Mouse (Mus musculus) left cerebral cortex, postnatal 14 days (tissue): ENCODE results near the gene Vps52. TPM values are rescaled to one million over a fixed set of nuclear protein-coding genes. Genes with fewer than 3 reads are reported as not detected.
A peak's percentile ranks its signal among the peaks of the same experiment; 100 is the strongest.
"Not testable (repeated sequence)": the region's sequence is repeated elsewhere in the genome, so short reads cannot be mapped to it uniquely, and the experiment has no call there.

ENCODE experiments used
- DNase-seq, 2 experiments: peaks; one replicate each; pipeline ENCODE4 v3.0.0; 2021 to 2022; ENCODE audit warnings: low spot score in 2 of 2, mixed read lengths in 1 of 2
- intact Hi-C: fragments of 180-260 bp; cut with DNase I; formaldehyde crosslinking; loops from one replicate; pipeline ENCODE4 v1.15.1; 2025
- total RNA-seq, 2 experiments: library from RNA; stranded (reverse); gene quantifications; 2 replicates each; pipeline ENCODE4 v1.2.3; 2021

Vps52 gene
- total RNA-seq, 2 experiments from 2014 or later: 80.3 to 83.6 TPM

- peak; percentile 38 to 65 for DNase-seq
- intact Hi-C loops: no loop called here
These were observed 36.4 kb downstream of the Vps52 start for GRCm38 (mm10) chr17:33991788-33992664.

GRCm38 (mm10) chr17:33994959-33995358 lies 39.3 kb downstream of the Vps52 start:
- DNase-seq: no peak
- intact Hi-C loops: loop anchor here (5.0 kb wide), 1 partner anchor 1297 kb away; no protein-coding TSS in a partner anchor

- no peak for DNase-seq
- intact Hi-C loops: loop anchor here (5.0 kb wide), 1 partner anchor 1297 kb away; no protein-coding TSS in a partner anchor
These were observed 40.0 kb downstream of the Vps52 start for GRCm38 (mm10) chr17:33995651-33996050.

- intact Hi-C loops: loop anchor here (5.0 kb wide), 1 partner anchor 1295 kb away; no protein-coding TSS in a partner anchor
- DNase-seq: not testable (repeated sequence)
These were observed 41.4 kb downstream of the Vps52 start for GRCm38 (mm10) chr17:33997025-33997424.

GRCm38 (mm10) chr17:33998697-33999096 lies 43.1 kb downstream of the Vps52 start:
- not testable (repeated sequence) for DNase-seq
- intact Hi-C loops: loop anchor here (5.0 kb wide), 1 partner anchor 1294 kb away; no protein-coding TSS in a partner anchor

GRCm38 (mm10) chr17:33999341-34000149 lies 43.9 kb downstream of the Vps52 start:
- intact Hi-C loops: loop anchor here (5.0 kb wide), 2 partner anchors 1293 to 1378 kb away; partner anchors contain the start of gene H2-Q4
- DNase-seq: no peak

GRCm38 (mm10) chr17:34000150-34000537 lies 44.5 kb downstream of the Vps52 start, which contains the start of gene H2-K1:
Gene H2-K1 (minus strand): TSS chr17:34000347.
- intact Hi-C loops: loop anchor here (5.0 kb wide), 1 partner anchor 1377 kb away; the partner anchor contains the start of gene H2-Q4

GRCm38 (mm10) chr17:34000796-34001195 lies 45.2 kb downstream of the Vps52 start:
- intact Hi-C loops: loop anchor here (5.0 kb wide), 1 partner anchor 1377 kb away; the partner anchor contains the start of gene H2-Q4
- DNase-seq: not testable (repeated sequence)

More at GRCm38 (mm10) chr17:34000150-34000537, 44.5 kb downstream of the Vps52 start, which contains the start of gene H2-K1:
- peak; percentile 70 to 73 for DNase-seq

GRCm38 (mm10) chr17:34003426-34003825 lies 47.8 kb downstream of the Vps52 start:
- DNase-seq: peak in 1 of 2 experiments; percentile 28
- intact Hi-C loops: loop anchor here (5.0 kb wide), 1 partner anchor 1374 kb away; the partner anchor contains the start of gene H2-Q4

GRCm38 (mm10) chr17:34006570-34006969 lies 51.0 kb downstream of the Vps52 start:
- intact Hi-C loops: no loop called here
- no peak for DNase-seq

GRCm38 (mm10) chr17:34010156-34010555 lies 54.5 kb downstream of the Vps52 start:
- intact Hi-C loops: no loop called here
- DNase-seq: no peak

GRCm38 (mm10) chr17:34013436-34013835 lies 57.8 kb downstream of the Vps52 start:
- DNase-seq: no peak
- intact Hi-C loops: no loop called here

Other genes starting within 250 kb of the Vps52 start
- gene March2, start 237.1 kb upstream of the Vps52 start, total RNA-seq: 10 to 100 TPM; 83.5 to 84.8 TPM
- 100 to 1,000 TPM; 302 to 341 TPM for gene Rab11b, start 195.3 kb upstream of the Vps52 start, total RNA-seq
- 1 to 10 TPM; 5.5 to 6.6 TPM for gene Angptl4, start 174.0 kb upstream of the Vps52 start, total RNA-seq
- 10 to 100 TPM; 36.2 to 41.2 TPM for gene Kank3, start 145.3 kb upstream of the Vps52 start, total RNA-seq
- 100 to 1,000 TPM; 681 to 713 TPM for gene Rps28, start 131.2 kb upstream of the Vps52 start, total RNA-seq
- gene Ndufa7, start 131.2 kb upstream of the Vps52 start, total RNA-seq: 100 to 1,000 TPM; 229 to 243 TPM
- gene Cd320, start 112.7 kb upstream of the Vps52 start, total RNA-seq: 10 to 100 TPM; 29.3 to 31.9 TPM
- gene Gm7029, start 82.0 kb upstream of the Vps52 start, total RNA-seq: not detected
- gene Kifc1, start 65.2 kb upstream of the Vps52 start, total RNA-seq: 1 to 10 TPM; 3.1 to 3.7 TPM
- gene Platr17, start 50.7 kb upstream of the Vps52 start, total RNA-seq: not detected
- gene Daxx, start 46.4 kb upstream of the Vps52 start, total RNA-seq: 10 to 100 TPM; 25.4 to 29.3 TPM
- 10 to 100 TPM; 23.3 to 35.7 TPM for gene Tapbp, start 39.9 kb upstream of the Vps52 start, total RNA-seq
- gene Zbtb22, start 39.9 kb upstream of the Vps52 start, total RNA-seq: 10 to 100 TPM; 29.7 to 35.2 TPM
- 10 to 100 TPM; 65.1 to 68.3 TPM for gene Rgl2, start 26.3 kb upstream of the Vps52 start, total RNA-seq
- gene Pfdn6, start 15.5 kb upstream of the Vps52 start, total RNA-seq: 10 to 100 TPM; 88.3 to 99.4 TPM
- 10 to 100 TPM; 14.1 to 17.2 TPM for gene Wdr46, start 15.2 kb upstream of the Vps52 start, total RNA-seq
- gene B3galt4, start 4.3 kb upstream of the Vps52 start, total RNA-seq: 1 to 10 TPM; 5.6 to 8.1 TPM
- 100 to 1,000 TPM; 325 to 332 TPM for gene Rps18, start 189 bp downstream of the Vps52 start, total RNA-seq
- gene H2-K1, start 44.5 kb downstream of the Vps52 start, total RNA-seq: 10 to 100 TPM; 10.3 to 13.6 TPM
- 10 to 100 TPM; 25.3 to 30.8 TPM for gene Ring1, start 68.9 kb downstream of the Vps52 start, total RNA-seq
- 10 to 100 TPM; 27.7 to 30.1 TPM for gene H2-Ke6, start 72.2 kb downstream of the Vps52 start, total RNA-seq
- 10 to 100 TPM; 95.3 to 99.9 TPM for gene Slc39a7, start 75.9 kb downstream of the Vps52 start, total RNA-seq
- 10 to 100 TPM; 81.7 to 86.7 TPM for gene Rxrb, start 76.0 kb downstream of the Vps52 start, total RNA-seq
- 10 to 100 TPM; 16.6 to 22.6 TPM for gene Col11a2, start 83.6 kb downstream of the Vps52 start, total RNA-seq
- gene H2-Oa, start 136.5 kb downstream of the Vps52 start, total RNA-seq: under 1 TPM in 1 of 2 experiments, not detected in 1; 0.32 TPM
- gene H2-DMa, start 163.7 kb downstream of the Vps52 start, total RNA-seq: 10 to 100 TPM; 25.8 to 29.1 TPM
- 100 to 1,000 TPM; 231 to 249 TPM for gene Brd2, start 166.8 kb downstream of the Vps52 start, total RNA-seq
- 1 to 10 TPM; 1.0 to 1.1 TPM for gene H2-DMb2, start 187.5 kb downstream of the Vps52 start, total RNA-seq
- 1 to 10 TPM; 1.1 to 1.6 TPM for gene H2-DMb1, start 197.3 kb downstream of the Vps52 start, total RNA-seq
- 1 to 10 TPM; 2.1 to 2.8 TPM for gene Tap1, start 231.7 kb downstream of the Vps52 start, total RNA-seq
- 1 to 10 TPM; 1.8 to 2.2 TPM for gene Psmb9, start 232.0 kb downstream of the Vps52 start, total RNA-seq
- 1 to 10 TPM; 2.6 to 2.7 TPM for gene Psmb8, start 241.9 kb downstream of the Vps52 start, total RNA-seq
- gene Tap2, start 247.7 kb downstream of the Vps52 start, total RNA-seq: 1 to 10 TPM; 3.1 to 5.0 TPM